Mouse (Mus musculus) kidney, postnatal 0 days (tissue): ENCODE data around the gene Gm4553. TPM values are rescaled to one million over a fixed set of nuclear protein-coding genes. Genes with fewer than 3 reads are reported as not detected.
"Not testable (repeated sequence)": the region's sequence is repeated elsewhere in the genome, so short reads cannot be mapped to it uniquely, and the experiment has no call there.

Source experiments
- ATAC-seq: fragments of 200-750 bp; cut with Nextera tagmentation; replicated peaks from 2 replicates; pipeline ENCODE4 v1.8.0; 2017; ENCODE audit warnings: low read depth, moderate number of reproducible peaks, moderate TSS enrichment, moderate library complexity; ENCODE audit not compliant: low FRiP score
- DNase-seq: peaks from one replicate; pipeline ENCODE4 v3.0.0-alpha.2; 2016; ENCODE audit warnings: low spot score
- H3K27ac ChIP-seq: fragments of 300-500 bp; sonication (generic); 2 replicates; pipeline ENCODE4 v1.5.1; 2014; ENCODE audit warnings: mild to moderate bottlenecking
- H3K27me3 ChIP-seq: fragments of 300-500 bp; sonication (generic); 2 replicates; pipeline ENCODE4 v1.6.1; 2014; ENCODE audit warnings: low read length, mixed read lengths; ENCODE audit not compliant: insufficient read depth
- H3K36me3 ChIP-seq: fragments of 300-500 bp; sonication (generic); 2 replicates; pipeline ENCODE4 v1.6.1; 2014; ENCODE audit warnings: low read length, mixed read lengths; ENCODE audit not compliant: insufficient read depth
- H3K4me1 ChIP-seq: fragments of 300-500 bp; sonication (generic); replicated peaks from 2 replicates; pipeline ENCODE4 v1.6.1; 2014; ENCODE audit warnings: antibody characterized with exemption, low read length, mixed read lengths; ENCODE audit not compliant: insufficient read depth
- H3K4me2 ChIP-seq: fragments of 300-500 bp; sonication (generic); 2 replicates; pipeline ENCODE4 v1.6.1; 2014; ENCODE audit warnings: mild to moderate bottlenecking, low read length, moderate library complexity, mixed read lengths
- H3K4me3 ChIP-seq: fragments of 300-500 bp; sonication (generic); replicated peaks from 2 replicates; pipeline ENCODE4 v1.5.1; 2014; ENCODE audit warnings: low read depth, low read length
- H3K9ac ChIP-seq: fragments of 300-500 bp; sonication (generic); 2 replicates; pipeline ENCODE4 v1.6.1; 2014; ENCODE audit warnings: low read depth, low read length
- H3K9me3 ChIP-seq: fragments of 300-500 bp; sonication (generic); replicated peaks from 2 replicates; pipeline ENCODE4 v1.6.1; 2016; ENCODE audit warnings: low read length, inconsistent platforms, mixed read lengths
- CTCF ChIP-seq: IDR thresholded peaks from 2 replicates; pipeline ENCODE4 v1.5.1; 2016; ENCODE audit warnings: antibody characterized with exemption, low read depth, mild to moderate bottlenecking, moderate library complexity
- whole genome bisulfite sequencing: fragments of 180-500 bp; shearing (Covaris S2); extraction: QIAGEN DNeasy Blood & Tissue Kit; methylation state at CpG from one replicate; pipeline ENCODE4 v1.1.7; 2014; 5-methylcytosine and 5-hydroxymethylcytosine counted together
- polyA plus RNA-seq: library from polyadenylated mRNA; unstranded; fragments of >200 nt; fragmentation: Nextera tagmentation; extraction: Ambion mirVana; gene quantifications from 2 replicates; pipeline ENCODE4 v1.2.1, GENCODE M21; 2015

Gm4553 gene
- not detected in 2 replicates for polyA plus RNA-seq

- H3K4me2 ChIP-seq, H3K4me3 ChIP-seq, ATAC-seq, H3K4me1 ChIP-seq, H3K9ac ChIP-seq, H3K27ac ChIP-seq, DNase-seq, H3K9me3 ChIP-seq, H3K27me3 ChIP-seq, H3K36me3 ChIP-seq: not testable (repeated sequence)
Observed at GRCm38 (mm10) chr7:142165639-142166038, at the start of gene Gm4553. Gene Gm4553, minus strand, starts transcription at chr7:142165739.

DNA sequence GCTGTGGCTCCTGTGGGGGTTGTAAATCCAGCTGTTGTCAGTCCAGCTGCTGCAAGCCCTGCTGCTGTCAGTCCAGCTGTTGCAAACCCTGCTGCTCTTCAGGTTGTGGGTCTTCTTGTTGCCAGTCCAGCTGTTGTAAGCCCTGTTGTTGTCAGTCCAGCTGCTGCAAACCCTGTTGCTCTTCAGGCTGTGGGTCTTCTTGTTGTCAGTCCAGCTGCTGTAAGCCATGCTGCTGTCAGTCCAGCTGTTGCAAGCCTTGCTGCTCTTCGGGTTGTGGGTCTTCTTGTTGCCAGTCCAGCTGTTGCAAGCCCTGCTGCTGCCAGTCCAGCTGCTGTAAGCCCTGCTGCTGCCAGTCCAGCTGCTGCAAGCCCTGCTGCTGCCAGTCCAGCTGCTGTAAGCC is 46.6 kb upstream of the Gm4553 start:
- not testable (repeated sequence) for H3K36me3 ChIP-seq, ATAC-seq, DNase-seq, H3K9me3 ChIP-seq, H3K4me1 ChIP-seq, H3K4me3 ChIP-seq, H3K9ac ChIP-seq, H3K27me3 ChIP-seq, H3K27ac ChIP-seq, H3K4me2 ChIP-seq
- 69% methylated on average over 1 of the region's 1 CpGs for WGBS

DNA sequence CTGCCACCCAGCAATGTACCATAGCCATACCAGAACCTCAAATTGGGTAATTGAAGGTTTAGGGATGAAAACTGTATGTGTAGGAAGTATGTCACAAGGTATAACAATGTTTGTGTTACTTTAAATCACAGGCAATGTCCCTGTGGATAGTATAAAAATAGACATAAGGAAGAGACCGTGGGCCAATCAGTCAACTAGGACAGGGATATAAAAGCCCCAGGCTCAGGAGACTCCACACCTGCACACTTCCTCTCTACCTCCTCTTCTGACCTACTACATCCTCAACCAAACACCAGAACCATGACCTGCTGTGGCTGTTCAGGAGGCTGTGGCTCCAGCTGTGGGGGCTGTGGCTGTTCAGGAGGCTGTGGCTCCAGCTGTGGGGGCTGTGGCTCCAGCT is 46.0 kb upstream of the Gm4553 start, which contains the start of gene Gm7579:
TSS of gene Gm7579 (plus strand) at position 301 of the 400 bp plus-strand sequence.
- DNase-seq = no peak
- H3K27ac ChIP-seq = no peak within 1 kb of the TSS
- WGBS = 48% methylated on average over 1 of the region's 1 CpGs
- H3K9ac ChIP-seq = no peak within 1 kb of the TSS
- no peaks in the 10 kb centered on the region for H3K4me1 ChIP-seq
- H3K9me3 ChIP-seq = no peaks in the 10 kb centered on the region
- ATAC-seq = no peak
- no peak within 1 kb of the TSS for H3K4me3 ChIP-seq
- no peak within 1 kb of the TSS for H3K4me2 ChIP-seq
- TF ChIP-seq CTCF = no peak
- H3K36me3 ChIP-seq = no peaks in the 10 kb centered on the region
- no peaks in the 10 kb centered on the region for H3K27me3 ChIP-seq

DNA sequence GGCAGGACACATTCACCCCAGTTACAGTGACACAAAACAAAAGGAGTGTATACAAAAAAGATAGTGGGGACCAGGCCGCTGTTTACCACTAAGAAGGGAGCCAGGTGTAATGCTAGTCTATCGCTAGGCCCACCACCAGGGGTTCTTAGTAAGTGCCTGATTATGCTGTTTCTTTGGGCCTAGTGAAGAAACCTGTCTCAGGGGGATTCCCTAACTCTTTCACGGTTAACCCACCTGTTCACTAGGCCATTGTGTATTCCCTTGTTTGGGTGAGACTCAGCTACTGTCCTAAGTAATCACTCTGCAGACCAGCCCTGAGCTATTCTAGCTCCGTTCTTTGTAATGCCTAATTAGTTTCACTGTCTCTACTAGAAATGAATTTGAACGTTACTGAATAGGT is 41.4 kb upstream of the Gm4553 start:
- not testable (repeated sequence) for H3K4me3 ChIP-seq, DNase-seq, H3K36me3 ChIP-seq, H3K9me3 ChIP-seq, H3K9ac ChIP-seq, ATAC-seq, H3K27me3 ChIP-seq, H3K4me2 ChIP-seq, H3K4me1 ChIP-seq, H3K27ac ChIP-seq
- 81% methylated on average over 5 of the region's 5 CpGs for WGBS

- Histone ChIP-seq H3K9ac (no peak overlapping the region), H3K36me3 (no peaks in the 10 kb centered on the region), H3K4me3 (no peak overlapping the region), H3K27ac (no peak overlapping the region), H3K27me3 (no peaks in the 10 kb centered on the region), H3K9me3 (no peaks in the 10 kb centered on the region), H3K4me1 (no peaks in the 10 kb centered on the region), H3K4me2 (no peak overlapping the region)
- DNase-seq (no peak), ATAC-seq (no peak)
- TF ChIP-seq CTCF = no peak
Observed at GRCm38 (mm10) chr7:142205488-142205887, 39.9 kb upstream of the Gm4553 start.

DNA sequence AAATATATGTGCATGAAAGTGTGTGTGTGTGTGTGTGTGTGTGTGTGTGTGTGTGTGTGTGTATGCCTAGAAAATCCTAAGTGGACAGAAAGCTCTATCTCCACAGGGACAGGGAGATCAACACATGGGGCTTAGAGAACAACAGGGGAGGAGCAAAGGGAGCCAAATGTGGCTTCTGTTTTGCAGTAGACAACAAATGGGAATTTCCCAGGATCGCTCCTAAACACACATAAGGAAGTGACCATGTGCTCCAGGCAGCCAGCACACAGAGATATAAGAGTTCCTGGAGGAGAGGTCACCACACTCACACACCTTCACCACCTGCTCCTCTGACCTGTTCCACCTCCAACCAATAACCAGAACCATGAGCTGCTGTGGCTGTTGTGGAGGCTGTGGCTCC is 35.5 kb upstream of the Gm4553 start, which contains the start of gene Krtap5-3:
TSS of gene Krtap5-3 (plus strand) at position 301 of the 400 bp plus-strand sequence.
- H3K9ac ChIP-seq = no peak within 1 kb of the TSS
- no peak within 1 kb of the TSS for H3K27ac ChIP-seq
- no peak within 1 kb of the TSS for H3K4me3 ChIP-seq
- H3K4me1 ChIP-seq = no peaks in the 10 kb centered on the region
- WGBS = 0% methylated on average over 1 of the region's 1 CpGs
- DNase-seq (no peak), ATAC-seq (no peak)
- H3K4me2 ChIP-seq = no peak within 1 kb of the TSS
- no peaks in the 10 kb centered on the region for H3K9me3 ChIP-seq
- no peak for TF ChIP-seq CTCF
- H3K27me3 ChIP-seq = no peaks in the 10 kb centered on the region
- no peaks in the 10 kb centered on the region for H3K36me3 ChIP-seq

DNA sequence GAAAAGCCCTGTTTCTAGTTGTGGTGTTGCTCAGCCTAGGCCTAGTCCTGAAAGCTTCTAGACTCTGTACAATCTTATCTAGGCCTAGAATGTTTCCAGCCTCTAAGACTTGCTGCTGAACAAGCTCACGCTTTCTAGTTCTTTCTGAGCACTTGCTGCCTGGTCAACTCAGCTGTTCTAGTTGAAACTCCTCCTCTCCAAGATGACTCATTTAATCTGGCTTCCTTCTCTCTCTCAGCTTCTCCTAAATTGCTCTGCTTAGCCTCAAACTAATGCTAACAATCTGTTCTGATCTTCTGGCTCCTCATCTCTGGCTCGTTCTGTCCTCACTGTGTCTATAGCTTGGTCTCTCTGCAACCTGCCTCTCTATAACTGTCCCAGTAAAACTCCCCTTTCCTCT is 33.2 kb upstream of the Gm4553 start:
- Histone ChIP-seq H3K27me3 (no peaks in the 10 kb centered on the region), H3K4me1 (no peaks in the 10 kb centered on the region), H3K4me3 (no peak overlapping the region), H3K27ac (no peak overlapping the region), H3K9ac (no peak overlapping the region), H3K4me2 (no peak overlapping the region), H3K36me3 (no peaks in the 10 kb centered on the region), H3K9me3 (no peaks in the 10 kb centered on the region)
- TF ChIP-seq CTCF = no peak
- ATAC-seq (no peak), DNase-seq (no peak)
- WGBS = 82% methylated on average over 2 of the region's 2 CpGs
